Mouse (Mus musculus): ENCODE data around the gene Mtln.

The Mtln gene

DNA sequence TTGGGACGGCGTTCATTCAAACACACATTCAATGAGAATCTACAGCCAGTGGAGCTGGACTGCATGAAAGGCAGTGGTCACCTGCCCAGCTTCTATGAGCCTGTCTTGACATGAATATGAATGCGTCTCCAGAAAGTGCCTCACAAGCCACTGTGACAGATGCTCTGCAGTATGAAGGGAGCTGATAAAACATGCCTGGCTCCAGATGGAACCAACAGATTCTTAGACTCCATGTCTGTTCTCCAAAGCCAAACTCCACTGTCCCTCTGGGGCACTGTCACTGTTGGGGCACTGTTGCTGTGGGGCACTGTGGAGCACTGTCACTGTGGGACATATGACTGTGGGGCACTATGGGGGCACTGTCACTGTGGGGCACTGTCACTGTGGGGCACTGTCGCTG is 38.2 kb downstream of the Mtln start:
- no peak for DNase-seq (ENCODE audit: low spot score)

DNA sequence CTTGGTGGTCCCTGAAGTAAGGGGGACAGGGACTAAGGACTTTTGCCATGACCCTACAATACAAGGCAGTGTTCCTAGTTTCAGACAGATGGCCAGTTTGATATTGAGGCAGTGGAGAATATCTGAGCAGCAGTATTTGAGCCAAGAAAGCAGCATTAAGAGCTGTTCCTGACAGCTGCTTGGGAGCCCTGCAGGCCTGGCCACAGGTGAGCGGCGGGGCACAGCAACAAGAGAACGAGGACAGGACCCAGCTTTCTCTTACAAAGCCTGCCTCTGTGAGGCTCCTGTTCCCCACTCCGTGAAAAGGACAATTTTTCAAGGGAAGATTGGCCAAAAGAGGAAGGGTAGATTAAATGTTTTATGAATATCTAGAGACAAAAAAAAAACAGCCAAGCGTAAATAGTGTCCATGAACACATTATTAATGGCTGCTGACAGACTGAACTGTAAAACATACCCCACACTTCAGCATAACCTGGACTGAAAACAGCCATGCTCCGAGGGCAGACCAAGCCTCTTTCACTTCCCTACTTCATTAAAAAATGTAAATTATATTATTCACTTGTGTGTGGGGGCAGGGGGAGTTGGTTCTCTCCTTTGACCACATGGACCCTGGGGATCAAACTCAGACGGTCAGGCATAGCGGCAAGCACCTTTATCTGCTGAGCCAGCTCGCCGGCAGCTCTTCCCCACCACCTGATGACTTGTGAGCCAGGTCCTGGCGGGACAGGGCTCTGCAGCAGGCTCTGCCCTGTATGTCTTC is 40.3 kb downstream of the Mtln start:
- DNase-seq (ENCODE audit: low spot score) = no peak

DNA sequence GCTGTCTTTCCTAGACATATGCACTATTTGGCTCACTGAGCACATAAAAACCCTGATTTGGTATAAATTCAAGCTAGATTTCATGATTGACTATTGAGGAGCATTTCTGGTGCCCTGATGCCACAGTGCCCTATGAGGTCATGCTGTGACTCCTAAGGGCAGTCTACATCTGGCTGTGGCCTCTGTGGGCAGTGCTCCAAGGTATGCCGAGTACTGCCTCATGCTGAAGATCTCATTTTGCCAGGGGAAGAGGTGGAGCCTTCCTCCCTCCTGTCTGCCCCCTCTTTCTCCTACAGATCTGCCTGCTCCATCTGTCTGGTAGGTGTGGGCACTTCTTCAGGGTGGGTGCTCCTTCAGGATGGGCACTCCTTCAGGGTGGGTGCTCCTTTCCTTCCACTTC is 42.9 kb downstream of the Mtln start:
- no peak for DNase-seq (ENCODE audit: low spot score)

DNA sequence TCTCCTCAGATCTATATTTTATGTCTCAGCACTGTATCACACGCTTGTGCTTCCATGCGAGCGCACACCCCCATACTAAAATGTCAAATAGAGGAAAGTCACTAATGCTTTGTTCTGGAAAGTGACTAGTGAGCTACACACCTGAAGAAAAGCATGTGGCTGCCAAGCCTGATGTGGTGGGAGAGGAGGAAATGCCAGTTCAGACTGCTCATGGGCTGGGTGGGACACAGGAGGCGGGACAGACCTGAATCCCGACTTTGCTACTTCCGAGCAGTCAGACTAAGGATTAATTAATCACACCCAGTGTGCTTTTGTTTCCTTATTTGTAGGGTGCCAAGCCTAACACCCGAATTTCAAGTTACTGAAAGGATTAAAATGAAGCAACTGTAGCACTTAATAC is 44.0 kb downstream of the Mtln start:
- DNase-seq (ENCODE audit: low spot score) = no peak

DNA sequence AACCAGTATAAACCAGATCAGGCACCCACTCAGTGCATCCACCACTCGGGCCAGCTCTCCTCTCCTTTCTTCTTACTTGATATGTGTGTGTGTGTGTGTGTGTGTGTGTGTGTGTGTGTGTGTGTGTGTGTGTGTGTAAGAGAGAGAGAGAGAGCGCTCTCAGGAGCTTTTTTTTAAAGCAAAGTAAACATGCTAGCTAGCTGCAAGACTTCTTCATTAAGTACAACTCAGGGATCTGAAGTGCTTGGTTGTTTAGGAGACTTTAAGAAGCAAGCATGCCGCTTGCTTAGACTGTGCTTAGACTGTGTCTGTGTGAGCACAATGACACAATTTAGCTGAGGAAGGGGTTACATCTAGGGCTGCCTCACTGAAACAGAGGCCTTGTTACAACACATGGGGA is 49.7 kb downstream of the Mtln start:
- no peak for DNase-seq (ENCODE audit: low spot score)
